10 mouse cellular contexts compared by ENCODE assay signal in the genomic region with DNA sequence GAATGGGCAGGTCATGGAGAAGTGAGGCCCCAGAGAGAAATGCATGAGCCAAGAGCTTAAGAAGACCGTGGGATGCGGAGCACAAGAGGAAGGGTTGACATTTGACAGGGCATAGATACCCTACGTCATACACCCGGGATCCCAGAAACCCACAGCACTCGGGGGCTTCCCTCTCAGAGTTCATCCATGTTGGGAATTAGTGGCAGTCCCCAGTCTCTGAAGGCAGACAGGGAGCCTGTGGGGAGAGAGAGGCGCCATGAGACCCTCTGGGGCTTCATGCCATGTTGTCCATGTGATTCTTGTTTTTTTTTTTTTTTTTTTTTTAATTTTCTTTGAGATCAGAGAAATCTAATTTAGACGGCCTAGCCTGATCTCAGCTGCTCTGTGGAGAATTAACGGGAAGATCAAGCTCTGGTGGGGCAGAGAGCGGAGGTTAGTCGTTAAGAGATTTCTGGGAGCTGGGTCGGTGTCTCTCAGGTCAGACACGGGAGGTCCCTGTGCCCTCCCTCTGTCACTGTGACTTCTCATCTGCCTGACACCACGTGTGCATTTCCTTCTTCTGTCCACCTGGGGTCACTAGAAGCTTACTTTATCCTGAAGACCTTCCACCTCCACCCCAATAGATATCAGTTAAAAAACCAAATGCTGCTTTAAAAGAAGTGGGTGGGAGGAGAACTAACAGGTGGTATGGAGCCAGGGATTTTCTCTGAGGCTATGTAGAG. TPM values are rescaled to one million over a fixed set of nuclear protein-coding genes. Genes with fewer than 3 reads are reported as not detected.
DNase-seq lines count a peak whose midpoint lies in the region; ATAC-seq and TF ChIP-seq lines count a peak whose summit lies in the region.
"Had no signal": no experiment of that assay in that cellular context is flagged by ENCODE, and none has a peak within 500 bp of the region (broad histone marks: within the 10 kb centered on the region; RNA-seq: fewer than 3 reads in every experiment).

No protein-coding gene starts in this region.

- no peak overlapping the region for H3K9ac ChIP-seq in hindbrain, embryonic 16.5 days (ENCODE audit: low read depth, low read length)
- H3K9ac ChIP-seq: embryonic facial prominence, embryonic 13.5 days; liver, embryonic 15.5 days had no signal

- no peak for TF ChIP-seq POLR2A in thymus, adult 2 months (IDR thresholded peaks at IDR 0.05; ENCODE audit: control insufficient read depth, extremely low read depth, insufficient read depth, low read length, poor library complexity)

- no peak overlapping the region for H3K4me2 ChIP-seq in hindbrain, embryonic 16.5 days (ENCODE audit: low read length)
- H3K4me2 ChIP-seq: embryonic facial prominence, embryonic 13.5 days; liver, embryonic 15.5 days had no signal

- TF ChIP-seq CTCF in thymus, adult 2 months (IDR thresholded peaks at IDR 0.05; ENCODE audit: borderline replicate concordance, control insufficient read depth, extremely low read depth, insufficient read depth, low read length, poor library complexity): no peak

- no peak overlapping the region for H3K4me3 ChIP-seq in hindbrain, embryonic 10.5 days
- H3K4me3 ChIP-seq in hindbrain, embryonic 16.5 days (ENCODE audit: low read length): no peak overlapping the region
- no peak overlapping the region for H3K4me3 ChIP-seq in thymus, adult 2 months (ENCODE audit: control insufficient read depth, insufficient read depth, low read length)
- H3K4me3 ChIP-seq: embryonic facial prominence, embryonic 13.5 days; liver, embryonic 15.5 days had no signal

- no peak for ATAC-seq in hindbrain, embryonic 16.5 days
- ATAC-seq in common myeloid progenitor, adult 5-6 weeks (replicated peaks; ENCODE audit: low read depth, poor library complexity, severe bottlenecking): peak; percentile 79
- no peak for ATAC-seq in activated CD4-positive, CD25-positive, alpha-beta regulatory T cell, adult 4 months

- no peaks in the 10 kb centered on the region for H3K36me3 ChIP-seq in hindbrain, embryonic 10.5 days
- no peaks in the 10 kb centered on the region for H3K36me3 ChIP-seq in hindbrain, embryonic 16.5 days (ENCODE audit: control insufficient read depth, insufficient read depth, low read length)
- H3K36me3 ChIP-seq in thymus, adult 2 months (ENCODE audit: control insufficient read depth, insufficient read depth, low read length): no peaks in the 10 kb centered on the region
- no peaks in the 10 kb centered on the region for H3K36me3 ChIP-seq in splenic B cell, adult 2 months (ENCODE audit: control insufficient read depth, insufficient read depth, low read length, poor library complexity, severe bottlenecking)
- H3K36me3 ChIP-seq: embryonic facial prominence, embryonic 13.5 days; liver, embryonic 15.5 days had no signal

- no peaks in the 10 kb centered on the region for H3K27me3 ChIP-seq in hindbrain, embryonic 10.5 days (ENCODE audit: insufficient read depth, poor library complexity, severe bottlenecking)
- H3K27me3 ChIP-seq in hindbrain, embryonic 16.5 days (replicated peaks; ENCODE audit: control insufficient read depth, insufficient read depth, low read length): no peaks in the 10 kb centered on the region
- no peaks in the 10 kb centered on the region for H3K27me3 ChIP-seq in thymus, adult 2 months (ENCODE audit: control insufficient read depth, insufficient read depth, low read length)
- H3K27me3 ChIP-seq in splenic B cell, adult 2 months (ENCODE audit: control insufficient read depth, insufficient read depth, low read length, poor library complexity, severe bottlenecking): peaks cover 3% of the 10 kb centered on the region; the same call in 1 of the 2 replicates

- H3K9me3 ChIP-seq in hindbrain, embryonic 10.5 days: peaks cover 11% of the 10 kb centered on the region
- H3K9me3 ChIP-seq in hindbrain, embryonic 16.5 days (ENCODE audit: control insufficient read depth, low read length): no peaks in the 10 kb centered on the region
- H3K9me3 ChIP-seq: liver, embryonic 15.5 days had no signal

- 52% methylated on average over 13 of the region's 13 CpGs for WGBS in hindbrain, embryonic 10.5 days
- WGBS in hindbrain, embryonic 16.5 days: 50% methylated on average over 13 of the region's 13 CpGs
- WGBS in thymus, adult 2 months: 56% methylated on average over 13 of the region's 13 CpGs

- H3K27ac ChIP-seq in hindbrain, embryonic 10.5 days: no peak overlapping the region
- H3K27ac ChIP-seq in hindbrain, embryonic 16.5 days (ENCODE audit: low read depth, low read length): no peak overlapping the region
- no peak overlapping the region for H3K27ac ChIP-seq in thymus, adult 2 months (ENCODE audit: control insufficient read depth, insufficient read depth, low read length)
- H3K27ac ChIP-seq: embryonic facial prominence, embryonic 13.5 days; liver, embryonic 15.5 days had no signal

- peaks cover 46% of the 10 kb centered on the region for H3K4me1 ChIP-seq in hindbrain, embryonic 10.5 days (replicated peaks)
- peaks cover 8% of the 10 kb centered on the region for H3K4me1 ChIP-seq in hindbrain, embryonic 16.5 days (ENCODE audit: control insufficient read depth, insufficient read depth, low read depth, low read length)
- H3K4me1 ChIP-seq in thymus, adult 2 months (replicated peaks; ENCODE audit: control insufficient read depth, insufficient read depth, low read length): peaks cover 10% of the 10 kb centered on the region

- peak; percentile 41 for DNase-seq in hindbrain, embryonic 10.5 days (ENCODE audit: low spot score)
- peak; percentile 25 for DNase-seq in thymus, adult 2 months
- DNase-seq in thymus, adult 18-20 months: no peak
- DNase-seq in kidney, postnatal 36 days: peak; percentile 52 to 58
- DNase-seq in splenic B cell, adult 2 months (ENCODE audit: low read depth, low spot score): peak; percentile 16

RNA-seq across cellular contexts. Expression of gene Nnmt, which starts 40.1 kb away (rescaled TPM):
- polyA plus RNA-seq in hindbrain, embryonic 10.5 days (2016; fragmentation: Nextera tagmentation; extraction: Ambion mirVana): 0.46 and 0.97 TPM in 2 replicates
- polyA plus RNA-seq in hindbrain, embryonic 16.5 days (2015; fragmentation: Nextera tagmentation; extraction: Ambion mirVana): 1.9 and 2.6 TPM in 2 replicates
- 0.87 and 2.3 TPM in 2 replicates for polyA plus RNA-seq in thymus, adult 2 months (2012; rRNA removed)
- not detected in 2 replicates for total RNA-seq in common myeloid progenitor, adult 5-6 weeks (2017)
- not detected for polyA plus RNA-seq in activated CD4-positive, CD25-positive, alpha-beta regulatory T cell, adult 4 months (2017; shearing (Covaris generic))

Comparison
In these comparisons a context has a peak if more than half of its experiments do, and no peak if none do; other contexts are left out.
1. DNase-seq: peak in hindbrain, embryonic 10.5 days (single experiment), thymus, adult 2 months (single experiment), kidney, postnatal 36 days (2 of 2) and splenic B cell, adult 2 months (single experiment); none in thymus, adult 18-20 months (0 of 2).